Mouse (Mus musculus): ENCODE measurements around the gene Tmem39a.

DNA sequence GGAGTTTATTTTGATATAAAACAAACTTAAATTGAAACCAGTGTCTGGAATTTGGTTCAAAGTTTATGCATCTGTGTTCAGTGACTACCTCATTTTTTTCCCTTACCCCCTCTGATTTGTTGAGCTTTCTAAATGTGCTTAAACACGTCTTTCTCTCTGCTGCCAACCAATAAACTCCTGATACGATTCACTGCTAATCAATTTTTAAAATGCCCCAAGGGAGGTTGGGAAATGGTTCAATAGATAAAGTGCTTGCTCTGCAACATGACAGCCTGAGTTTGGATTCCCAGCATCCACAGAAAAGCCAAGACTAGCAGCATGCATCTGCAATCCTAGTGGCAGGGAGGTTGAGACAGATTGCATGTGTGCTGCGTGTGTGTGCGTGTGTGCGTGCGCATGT, 55.1 kb downstream of the Tmem39a start:
- TF ChIP-seq CTCF (IDR thresholded peaks at IDR 0.05 in 2 of 3, conservative IDR thresholded peaks at IDR 0.05 in 1 of 3; ENCODE audit: control insufficient read depth in 1 of 3, insufficient read depth in 1 of 3, low read depth in 2 of 3, low read length in 3 of 3, poor library complexity in 1 of 3, severe bottlenecking in 1 of 3), result no peak
- no peak for TF ChIP-seq HCFC1 (IDR thresholded peaks at IDR 0.05; ENCODE audit: low read depth, low read length)
- TF ChIP-seq USF2 (IDR thresholded peaks at IDR 0.05; ENCODE audit: borderline replicate concordance in 1 of 2, insufficient read depth in 1 of 2, low read depth in 1 of 2, low read length in 2 of 2), result no peak
- no peak for TF ChIP-seq POLR2A (IDR thresholded peaks at IDR 0.05; ENCODE audit: control insufficient read depth in 1 of 2, insufficient read depth in 1 of 2, low read depth in 1 of 2, low read length in 2 of 2, poor library complexity in 1 of 2)
- no peak for TF ChIP-seq EP300 (IDR thresholded peaks at IDR 0.05; ENCODE audit: low read depth in 1 of 2, low read length in 2 of 2)
- TF ChIP-seq MAFK (IDR thresholded peaks at IDR 0.05; ENCODE audit: borderline replicate concordance, low read depth, low read length), result no peak
- no peak for TF ChIP-seq TAL1 (IDR thresholded peaks at IDR 0.05; ENCODE audit: low read length)
- TF ChIP-seq RAD21 (IDR thresholded peaks at IDR 0.05; ENCODE audit: low read depth, low read length), result no peak
- no peak for TF ChIP-seq USF1 (IDR thresholded peaks at IDR 0.05; ENCODE audit: low read depth, low read length)
- TF ChIP-seq GATA1 (IDR thresholded peaks at IDR 0.05; ENCODE audit: low read depth, low read length), result no peak
- TF ChIP-seq MAX (IDR thresholded peaks at IDR 0.05; ENCODE audit: low read length), result no peak
- TF ChIP-seq SIN3A (IDR thresholded peaks at IDR 0.05; ENCODE audit: low read length), result no peak
- TF ChIP-seq TCF12 (IDR thresholded peaks at IDR 0.05; ENCODE audit: low read depth, low read length), result no peak
- no peak for TF ChIP-seq MXI1 (IDR thresholded peaks at IDR 0.05; ENCODE audit: low read depth, low read length)

Data from MEL (cell line).